Mouse (Mus musculus) gastrocnemius, postnatal 25 days (tissue): Measurements from ENCODE around the gene Cops7b. TPM values are rescaled to one million over a fixed set of nuclear protein-coding genes. Genes with fewer than 3 reads are reported as not detected.

Experiments
- microRNA-seq, 2 experiments: library from miRNA; unstranded; fragments of <30 nt; microRNA quantifications; one replicate each; pipeline ENCODE4 v1.2.0; 2021; ENCODE audit warnings: borderline replicate concordance in 2 of 2
- total RNA-seq, 2 experiments: library from RNA; stranded (reverse); gene quantifications; 1 replicate in 1 of 2; 2 replicates in 1 of 2; pipeline ENCODE4 v1.2.3; 2021

The Cops7b gene
- total RNA-seq, 2 experiments from 2014 or later = 9.6 to 10.4 TPM

Small RNA genes within 50 kb of the gene (microRNA-seq; reads per million reads assigned to microRNA genes)
- gene Gm22955 = 0 reads per million in 2 experiments

Other genes starting within 250 kb of the Cops7b start
- gene Ncl, start 223.5 kb upstream of the Cops7b start, total RNA-seq = 10 to 100 TPM; 84.0 to 88.2 TPM
- not detected for gene Nmur1, start 156.7 kb upstream of the Cops7b start, total RNA-seq
- not detected for gene Tex44, start 156.6 kb upstream of the Cops7b start, total RNA-seq
- gene Ptma, start 56.2 kb upstream of the Cops7b start, total RNA-seq = 100 to 1,000 TPM; 100 to 129 TPM
- 10 to 100 TPM; 21.9 to 29.6 TPM for gene Pde6d, start 275 bp upstream of the Cops7b start, total RNA-seq
- 1 to 10 TPM in 1 of 2 experiments, under 1 TPM in 1; 0.96 to 1.1 TPM for gene Nppc, start 87.7 kb downstream of the Cops7b start, total RNA-seq
- gene Dis3l2, start 120.9 kb downstream of the Cops7b start, total RNA-seq = 1 to 10 TPM; 9.6 to 9.8 TPM